Mouse (Mus musculus): ENCODE data around the gene Rapgef4. TPM values are rescaled to one million over a fixed set of nuclear protein-coding genes. Genes with fewer than 3 reads are reported as not detected.
A peak's percentile ranks its signal among the peaks of the same experiment; 100 is the strongest.

The Rapgef4 gene
- polyA plus RNA-seq, 1 experiment, result not detected

DNA sequence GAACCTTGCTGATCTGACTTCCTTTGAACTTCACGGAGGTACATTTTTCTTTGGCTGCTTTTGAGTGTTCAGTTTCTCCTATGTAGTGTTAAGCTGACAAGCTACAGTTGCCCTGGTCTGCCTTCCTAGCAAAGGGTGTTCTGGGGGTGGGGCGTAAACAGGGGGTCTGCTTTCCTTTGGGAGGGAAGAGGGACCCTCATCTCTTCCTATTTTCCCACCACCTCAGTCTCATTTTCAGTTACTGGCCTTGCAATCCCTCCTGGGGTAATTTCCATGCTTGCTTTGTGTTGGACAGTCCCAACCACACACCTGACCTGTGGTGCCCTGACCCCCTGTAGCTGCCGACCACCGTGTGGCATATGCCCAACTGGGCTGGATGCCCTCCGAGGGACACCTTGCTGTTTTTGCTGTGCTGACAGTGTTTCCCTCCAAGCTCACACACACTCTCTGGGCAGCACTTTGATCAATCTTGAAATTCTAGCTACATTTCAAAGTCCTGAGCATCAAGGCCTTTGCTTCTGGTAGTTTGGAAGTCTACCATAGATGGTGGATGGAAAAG, 48.6 kb downstream of the Rapgef4 start:
- TF ChIP-seq CTCF (IDR thresholded peaks at IDR 0.05; ENCODE audit: insufficient read depth, low read depth, low read length) (no peak), POLR2A (IDR thresholded peaks at IDR 0.05; ENCODE audit: insufficient read depth, low read depth, low read length) (no peak)
- H3K4me1 ChIP-seq (ENCODE audit: control insufficient read depth, insufficient read depth, low read length), result peaks cover 8% of the 10 kb centered on the region
- 80% methylated on average over 5 of the region's 5 CpGs for WGBS
- H3K27ac ChIP-seq (ENCODE audit: insufficient read depth, low read depth, low read length), result no peak overlapping the region
- H3K4me3 ChIP-seq (ENCODE audit: insufficient read depth, low read depth, low read length), result no peak overlapping the region

DNA sequence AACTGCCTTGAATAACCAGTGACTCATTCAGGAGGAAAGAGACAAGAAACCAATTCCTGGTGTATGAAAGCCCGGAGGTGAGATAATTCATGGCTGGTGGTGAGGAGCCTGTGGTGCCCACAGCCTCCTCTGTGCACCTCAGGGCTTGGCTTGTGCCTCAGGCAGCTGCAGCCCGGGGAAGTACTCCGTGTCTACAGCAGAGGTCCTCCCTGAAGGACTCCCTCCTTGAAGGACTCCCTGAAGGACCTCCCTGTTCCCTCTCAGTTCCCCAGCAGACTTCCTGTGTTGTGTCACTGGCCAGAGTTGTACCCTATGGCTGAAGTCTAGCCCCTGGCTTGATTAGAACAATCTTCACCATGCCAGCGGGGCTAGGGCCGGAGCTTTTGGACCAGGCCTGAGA, 50.7 kb downstream of the Rapgef4 start:
- TF ChIP-seq POLR2A (IDR thresholded peaks at IDR 0.05; ENCODE audit: insufficient read depth, low read depth, low read length), result no peak
- no peak for TF ChIP-seq CTCF (IDR thresholded peaks at IDR 0.05; ENCODE audit: insufficient read depth, low read depth, low read length)
- H3K4me1 ChIP-seq (ENCODE audit: control insufficient read depth, insufficient read depth, low read length), result peaks cover 13% of the 10 kb centered on the region
- H3K4me3 ChIP-seq (ENCODE audit: insufficient read depth, low read depth, low read length), result no peak overlapping the region
- WGBS, result 67% methylated on average over 5 of the region's 5 CpGs
- H3K27ac ChIP-seq (ENCODE audit: insufficient read depth, low read depth, low read length), result peak overlapping the region; percentile 46; the same call in 1 of the 2 replicates

- Histone ChIP-seq H3K27ac (ENCODE audit: insufficient read depth, low read depth, low read length) (no peak overlapping the region), H3K4me1 (ENCODE audit: control insufficient read depth, insufficient read depth, low read length) (peaks cover 16% of the 10 kb centered on the region), H3K4me3 (ENCODE audit: insufficient read depth, low read depth, low read length) (no peak overlapping the region)
- WGBS, result 42% methylated on average over 8 of the region's 8 CpGs
- peak; percentile 60 for TF ChIP-seq CTCF (IDR thresholded peaks at IDR 0.05; ENCODE audit: insufficient read depth, low read depth, low read length)
- no peak for TF ChIP-seq POLR2A (IDR thresholded peaks at IDR 0.05; ENCODE audit: insufficient read depth, low read depth, low read length)
These were observed 54.6 kb downstream of the Rapgef4 start for GRCm38 (mm10) chr2:72035616-72036015.

DNA sequence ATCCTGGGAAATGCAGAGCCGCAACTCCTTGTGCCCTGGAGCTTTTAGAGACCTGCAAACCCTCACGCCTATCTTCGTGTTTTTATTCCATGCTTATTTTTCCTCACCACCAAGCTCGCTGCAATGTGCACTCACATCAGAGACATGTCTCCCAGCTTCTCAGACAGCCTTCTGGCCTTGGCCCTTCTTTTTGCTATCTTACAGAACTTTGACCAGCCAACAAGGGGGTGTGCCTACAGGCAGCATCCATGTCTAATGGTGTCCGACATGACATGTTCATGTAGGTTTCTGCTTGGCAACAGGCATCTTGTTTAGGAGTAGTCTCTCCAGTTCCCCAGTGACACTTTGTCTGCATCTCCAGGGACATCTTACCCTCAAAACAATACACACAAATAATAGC, 56.3 kb downstream of the Rapgef4 start:
- Histone ChIP-seq H3K27ac (ENCODE audit: insufficient read depth, low read depth, low read length) (no peak overlapping the region), H3K4me3 (ENCODE audit: insufficient read depth, low read depth, low read length) (no peak overlapping the region), H3K4me1 (ENCODE audit: control insufficient read depth, insufficient read depth, low read length) (peaks cover 11% of the 10 kb centered on the region)
- no peak for TF ChIP-seq POLR2A (IDR thresholded peaks at IDR 0.05; ENCODE audit: insufficient read depth, low read depth, low read length)
- TF ChIP-seq CTCF (IDR thresholded peaks at IDR 0.05; ENCODE audit: insufficient read depth, low read depth, low read length), result no peak
- WGBS, result 88% methylated on average over 5 of the region's 5 CpGs

DNA sequence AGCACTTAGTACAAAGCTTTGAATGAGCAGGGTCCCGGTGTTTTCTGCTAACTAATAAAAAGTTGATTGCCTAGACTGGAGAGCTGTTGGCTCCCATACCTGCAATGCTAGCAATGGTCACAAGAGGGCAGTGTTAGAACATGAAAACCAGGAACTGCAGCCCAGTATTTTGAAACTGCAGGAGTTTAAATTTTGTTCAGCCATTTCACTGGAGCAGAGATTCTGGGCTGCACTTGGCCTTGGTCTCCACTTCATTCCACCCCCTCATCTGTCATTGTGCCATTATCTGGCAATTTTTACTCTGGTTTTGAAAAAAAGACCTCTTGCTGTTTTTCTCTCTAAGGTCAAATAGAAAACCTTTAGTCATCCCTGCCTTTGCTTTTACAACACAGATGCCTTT, 57.2 kb downstream of the Rapgef4 start:
- 3% methylated on average over 1 of the region's 1 CpGs for WGBS
- Histone ChIP-seq H3K4me3 (ENCODE audit: insufficient read depth, low read depth, low read length) (no peak overlapping the region), H3K4me1 (ENCODE audit: control insufficient read depth, insufficient read depth, low read length) (peaks cover 11% of the 10 kb centered on the region), H3K27ac (ENCODE audit: insufficient read depth, low read depth, low read length) (no peak overlapping the region)
- TF ChIP-seq POLR2A (IDR thresholded peaks at IDR 0.05; ENCODE audit: insufficient read depth, low read depth, low read length), result no peak
- TF ChIP-seq CTCF (IDR thresholded peaks at IDR 0.05; ENCODE audit: insufficient read depth, low read depth, low read length), result no peak

DNA sequence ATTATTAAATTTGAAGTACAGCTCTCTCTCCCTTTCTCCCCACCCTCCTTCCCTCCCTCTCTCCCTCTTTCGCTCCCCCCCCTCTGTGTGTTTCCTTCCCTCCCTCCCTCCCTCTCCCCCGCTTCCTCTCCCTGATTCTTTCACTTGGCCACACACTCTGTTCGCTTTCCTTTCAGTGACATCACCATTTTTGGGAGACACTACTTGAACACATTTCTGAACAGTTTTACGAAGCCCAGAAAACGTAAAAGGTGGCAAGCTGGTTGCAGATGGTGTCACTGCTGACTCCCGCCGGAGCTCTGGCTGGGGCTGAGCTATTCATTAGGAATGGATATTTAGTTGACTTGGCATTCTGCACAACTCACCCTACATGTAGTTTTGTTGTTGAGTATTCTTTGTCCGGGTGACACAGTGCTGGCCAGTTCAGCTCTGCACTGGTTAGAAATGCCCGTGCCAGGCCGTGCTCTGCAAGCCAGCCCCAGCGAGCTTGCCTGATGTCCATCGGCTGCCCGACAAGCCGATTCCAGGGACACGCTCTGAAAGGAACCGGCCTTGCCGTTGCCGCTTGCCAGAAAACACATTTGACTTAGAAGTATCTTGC, 57.7 kb downstream of the Rapgef4 start:
- Histone ChIP-seq H3K27ac (ENCODE audit: insufficient read depth, low read depth, low read length) (peak overlapping the region; percentile 52), H3K4me3 (ENCODE audit: insufficient read depth, low read depth, low read length) (no peak overlapping the region)

DNA sequence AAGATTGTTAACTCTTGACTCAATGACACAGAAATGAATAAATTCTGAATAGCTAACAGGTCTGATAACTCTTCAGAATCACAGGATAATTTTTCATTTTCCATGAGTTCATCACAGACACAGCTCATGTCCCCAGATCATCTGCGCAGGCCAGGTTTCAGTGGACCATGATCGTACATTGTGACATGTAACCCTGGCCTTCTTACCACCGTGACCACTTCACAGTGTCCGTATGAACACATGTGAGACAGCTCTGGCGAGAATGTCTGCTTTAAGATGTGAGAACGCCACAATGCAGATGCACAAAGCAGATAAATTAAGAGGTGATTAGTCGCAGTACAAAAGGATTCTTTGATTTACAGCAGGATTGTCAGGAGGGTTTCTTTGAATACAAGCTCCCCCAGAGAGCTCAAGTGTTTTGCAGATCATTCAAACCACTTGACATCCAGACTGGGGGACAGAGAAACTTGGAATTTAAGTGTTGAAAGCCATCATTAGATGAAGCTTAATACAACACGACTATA, 58.5 kb downstream of the Rapgef4 start:
- Histone ChIP-seq H3K4me1 (ENCODE audit: control insufficient read depth, insufficient read depth, low read length) (peaks cover 11% of the 10 kb centered on the region), H3K4me3 (ENCODE audit: insufficient read depth, low read depth, low read length) (no peak overlapping the region), H3K27ac (ENCODE audit: insufficient read depth, low read depth, low read length) (no peak overlapping the region)
- WGBS, result 71% methylated on average over 8 of the region's 8 CpGs
- no peak for TF ChIP-seq CTCF (IDR thresholded peaks at IDR 0.05; ENCODE audit: insufficient read depth, low read depth, low read length)
- TF ChIP-seq POLR2A (IDR thresholded peaks at IDR 0.05; ENCODE audit: insufficient read depth, low read depth, low read length), result no peak

More for the DNA sequence above, 57.7 kb downstream of the Rapgef4 start:
- WGBS, result 24% methylated on average over 18 of the region's 18 CpGs
- H3K4me1 ChIP-seq (ENCODE audit: control insufficient read depth, insufficient read depth, low read length), result peaks cover 11% of the 10 kb centered on the region
- TF ChIP-seq POLR2A (IDR thresholded peaks at IDR 0.05; ENCODE audit: insufficient read depth, low read depth, low read length), result no peak
- no peak for TF ChIP-seq CTCF (IDR thresholded peaks at IDR 0.05; ENCODE audit: insufficient read depth, low read depth, low read length)

GRCm38 (mm10) chr2:72041087-72041486, 60.0 kb downstream of the Rapgef4 start:
- no peak overlapping the region for H3K4me3 ChIP-seq (ENCODE audit: insufficient read depth, low read depth, low read length)
- H3K27ac ChIP-seq (ENCODE audit: insufficient read depth, low read depth, low read length), result no peak overlapping the region
- no peak for TF ChIP-seq POLR2A (IDR thresholded peaks at IDR 0.05; ENCODE audit: insufficient read depth, low read depth, low read length)
- H3K4me1 ChIP-seq (ENCODE audit: control insufficient read depth, insufficient read depth, low read length), result peaks cover 9% of the 10 kb centered on the region
- 97% methylated on average over 6 of the region's 6 CpGs for WGBS

GRCm38 (mm10) chr2:72042093-72042492, 61.1 kb downstream of the Rapgef4 start:
- H3K4me1 ChIP-seq (ENCODE audit: control insufficient read depth, insufficient read depth, low read length), result peaks cover 10% of the 10 kb centered on the region
- H3K4me3 ChIP-seq (ENCODE audit: insufficient read depth, low read depth, low read length), result no peak overlapping the region
- TF ChIP-seq CTCF (IDR thresholded peaks at IDR 0.05; ENCODE audit: insufficient read depth, low read depth, low read length), result peak; percentile 34; the same call in 1 of the 2 replicates
- TF ChIP-seq POLR2A (IDR thresholded peaks at IDR 0.05; ENCODE audit: insufficient read depth, low read depth, low read length), result no peak
- H3K27ac ChIP-seq (ENCODE audit: insufficient read depth, low read depth, low read length), result no peak overlapping the region
- 93% methylated on average over 10 of the region's 10 CpGs for WGBS

Data from olfactory bulb, adult 2 months (tissue).